Mouse (Mus musculus) liver, embryonic 16.5 days (tissue): ENCODE results near the gene Zdhhc9. TPM values are rescaled to one million over a fixed set of nuclear protein-coding genes. Genes with fewer than 3 reads are reported as not detected.

Source experiments
- ATAC-seq: fragments of 200-750 bp; cut with Nextera tagmentation; 2 replicates; pipeline ENCODE4 v1.8.0; 2017; ENCODE audit warnings: low read depth, mild to moderate bottlenecking, moderate number of reproducible peaks, moderate library complexity
- H3K27ac ChIP-seq: fragments of 300-500 bp; sonication (generic); 2 replicates; pipeline ENCODE4 v1.5.1; 2014; ENCODE audit warnings: mild to moderate bottlenecking, low read length
- H3K27me3 ChIP-seq: fragments of 300-500 bp; sonication (generic); 2 replicates; pipeline ENCODE4 v1.6.1; 2014; ENCODE audit warnings: low read depth, low read length, mixed read lengths; ENCODE audit not compliant: control insufficient read depth, insufficient read depth
- H3K36me3 ChIP-seq: fragments of 300-500 bp; sonication (generic); 2 replicates; pipeline ENCODE4 v1.6.1; 2014; ENCODE audit warnings: mild to moderate bottlenecking; ENCODE audit not compliant: control insufficient read depth, insufficient read depth
- H3K4me1 ChIP-seq: fragments of 300-500 bp; sonication (generic); 2 replicates; pipeline ENCODE4 v1.6.1; 2014; ENCODE audit warnings: low read depth, low read length, mixed read lengths; ENCODE audit not compliant: control insufficient read depth
- H3K4me2 ChIP-seq: fragments of 300-500 bp; sonication (generic); 2 replicates; pipeline ENCODE4 v1.6.1; 2014; ENCODE audit warnings: low read depth, low read length, mixed read lengths
- H3K4me3 ChIP-seq: fragments of 300-500 bp; sonication (generic); 2 replicates; pipeline ENCODE4 v1.5.1; 2014; ENCODE audit warnings: low read depth, mild to moderate bottlenecking, low read length
- H3K9ac ChIP-seq: fragments of 300-500 bp; sonication (generic); 2 replicates; pipeline ENCODE4 v1.6.1; 2014; ENCODE audit warnings: low read depth, low read length
- H3K9me3 ChIP-seq: fragments of 300-500 bp; sonication (generic); replicated peaks from 2 replicates; pipeline ENCODE4 v1.6.1; 2016; ENCODE audit warnings: low read length; ENCODE audit not compliant: control insufficient read depth
- whole genome bisulfite sequencing: fragments of 180-500 bp; shearing (Covaris S2); extraction: QIAGEN DNeasy Blood & Tissue Kit; methylation state at CpG from one replicate; pipeline ENCODE4 v1.1.7; 2014; ENCODE audit not compliant: insufficient replicate concordance; 5-methylcytosine and 5-hydroxymethylcytosine counted together
- polyA plus RNA-seq: library from polyadenylated mRNA; unstranded; fragments of >200 nt; fragmentation: Nextera tagmentation; extraction: Ambion mirVana; gene quantifications from 2 replicates; pipeline ENCODE4 v1.2.1, GENCODE M21; 2015

Gene Zdhhc9
- polyA plus RNA-seq, 1 experiment from 2014 or later: 3.1 TPM

DNA sequence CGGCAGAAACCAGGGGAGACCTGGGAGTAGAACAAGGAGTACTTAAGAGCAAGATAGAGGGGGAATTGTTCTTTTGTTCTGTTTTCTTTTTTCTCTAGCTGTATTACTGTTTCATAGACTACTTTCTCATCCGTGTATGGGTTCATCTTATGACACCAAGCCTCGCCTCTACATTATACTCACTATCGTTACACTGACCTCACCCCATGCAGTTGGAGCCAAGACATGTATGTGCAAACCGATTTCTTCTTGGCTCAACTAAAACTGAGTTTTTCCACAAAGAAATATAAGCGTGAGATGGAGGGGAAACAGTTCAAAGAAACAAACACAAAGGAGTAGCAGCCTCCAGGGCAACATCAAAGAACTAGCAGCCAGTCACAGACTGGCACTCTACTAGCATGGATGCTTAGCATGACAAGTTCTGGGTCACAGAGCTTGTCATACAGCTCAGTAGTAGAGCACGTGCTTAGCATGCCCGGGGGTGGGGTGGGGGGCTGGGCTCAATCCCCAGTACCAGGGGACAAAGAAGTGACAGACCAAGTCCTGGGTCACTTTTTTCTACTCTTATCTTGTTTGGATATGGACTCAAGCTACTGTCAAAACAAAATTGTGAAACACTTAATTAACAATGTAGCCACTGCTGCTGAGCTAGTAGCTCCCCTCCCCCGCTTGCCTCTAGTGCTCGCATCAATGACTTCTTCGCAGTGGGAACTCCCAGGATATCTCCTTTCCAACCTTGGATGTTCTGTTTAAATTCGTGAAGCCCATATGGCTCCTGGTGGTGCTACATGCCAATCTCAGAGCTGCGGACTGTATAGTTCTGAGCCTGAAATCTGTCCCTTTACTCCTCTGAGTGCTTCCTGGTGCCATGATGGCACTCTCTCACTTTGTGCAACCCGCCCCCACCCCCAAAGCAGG, 15.2 kb downstream of the Zdhhc9 start:
- H3K36me3 ChIP-seq: no peaks in the 10 kb centered on the region
- H3K4me2 ChIP-seq: no peak overlapping the region
- H3K4me1 ChIP-seq: no peaks in the 10 kb centered on the region
- H3K27ac ChIP-seq: no peak overlapping the region
- H3K9me3 ChIP-seq: no peaks in the 10 kb centered on the region
- WGBS: 68% methylated on average over 14 of the region's 14 CpGs
- H3K4me3 ChIP-seq: no peak overlapping the region
- no peaks in the 10 kb centered on the region for H3K27me3 ChIP-seq
- peak; percentile 24; the same call in 1 of the 2 replicates for ATAC-seq
- no peak overlapping the region for H3K9ac ChIP-seq

DNA sequence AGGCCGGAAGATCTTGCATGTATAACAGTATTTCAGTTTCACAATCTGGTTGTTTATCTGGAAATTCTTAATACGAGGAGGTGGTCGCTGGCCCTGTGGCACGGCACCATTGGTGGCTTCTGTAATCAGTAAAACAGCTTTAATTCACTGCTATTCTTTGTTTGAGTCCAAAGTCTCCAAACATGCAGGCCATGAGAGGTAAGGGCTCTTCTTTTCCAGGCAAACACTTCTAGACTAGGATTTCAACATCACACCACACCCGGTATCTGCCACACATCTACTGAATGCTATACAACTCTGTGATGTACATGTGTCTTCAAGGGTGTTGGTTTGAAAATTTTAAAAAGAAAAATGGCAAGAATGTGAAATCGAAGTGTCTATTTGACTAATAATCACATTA, 17.4 kb downstream of the Zdhhc9 start:
- Histone ChIP-seq H3K4me2 (no peak overlapping the region), H3K27me3 (no peaks in the 10 kb centered on the region), H3K27ac (no peak overlapping the region), H3K4me1 (no peaks in the 10 kb centered on the region), H3K9me3 (no peaks in the 10 kb centered on the region), H3K36me3 (no peaks in the 10 kb centered on the region), H3K9ac (no peak overlapping the region), H3K4me3 (no peak overlapping the region)
- 62% methylated on average over 6 of the region's 6 CpGs for WGBS
- ATAC-seq: peak; percentile 55; the same call in 1 of the 2 replicates

GRCm38 (mm10) chrX:48184703-48185102, 24.0 kb downstream of the Zdhhc9 start:
- ATAC-seq: no peak

DNA sequence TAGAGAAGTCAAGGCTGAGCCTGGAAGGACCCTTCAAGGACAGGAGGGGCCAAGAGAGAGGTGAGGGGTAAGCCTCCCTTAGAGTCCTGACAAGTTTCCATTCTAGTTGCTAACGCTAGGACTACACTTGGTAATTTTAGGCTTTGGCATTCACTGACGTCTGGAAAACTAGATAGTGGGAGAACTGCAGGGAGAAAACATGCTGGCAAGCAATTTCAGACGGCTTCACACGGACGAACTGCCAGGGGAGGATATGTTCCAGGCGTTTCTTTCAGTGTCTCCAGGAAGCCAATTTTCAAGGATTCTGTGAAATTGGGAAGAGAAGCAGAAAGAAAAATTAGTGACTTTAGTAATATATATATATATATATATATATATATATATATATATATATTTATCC, 26.8 kb downstream of the Zdhhc9 start:
- WGBS: 62% methylated on average over 6 of the region's 6 CpGs
- ATAC-seq: no peak

More at GRCm38 (mm10) chrX:48184703-48185102, 24.0 kb downstream of the Zdhhc9 start:
- WGBS: 71% methylated on average over 3 of the region's 3 CpGs
- Histone ChIP-seq H3K4me1 (no peaks in the 10 kb centered on the region), H3K4me3 (no peak overlapping the region), H3K9me3 (no peaks in the 10 kb centered on the region), H3K27me3 (no peaks in the 10 kb centered on the region), H3K4me2 (no peak overlapping the region), H3K36me3 (no peaks in the 10 kb centered on the region; the same call in 1 of the 2 replicates), H3K27ac (no peak overlapping the region), H3K9ac (no peak overlapping the region)

GRCm38 (mm10) chrX:48170368-48170767, 38.3 kb downstream of the Zdhhc9 start:
- 30% methylated on average over 1 of the region's 1 CpGs for WGBS
- Histone ChIP-seq H3K9ac (no peak overlapping the region), H3K4me3 (no peak overlapping the region), H3K9me3 (no peaks in the 10 kb centered on the region), H3K27ac (no peak overlapping the region), H3K36me3 (no peaks in the 10 kb centered on the region), H3K4me2 (no peak overlapping the region), H3K27me3 (no peaks in the 10 kb centered on the region), H3K4me1 (no peaks in the 10 kb centered on the region)
- ATAC-seq: no peak

More for the DNA sequence above, 26.8 kb downstream of the Zdhhc9 start:
- H3K27me3 ChIP-seq: no peaks in the 10 kb centered on the region
- H3K9me3 ChIP-seq: no peaks in the 10 kb centered on the region
- H3K4me3 ChIP-seq: no peak overlapping the region
- H3K27ac ChIP-seq: no peak overlapping the region
- H3K36me3 ChIP-seq: no peaks in the 10 kb centered on the region; the same call in 1 of the 2 replicates
- no peak overlapping the region for H3K4me2 ChIP-seq
- no peak overlapping the region for H3K9ac ChIP-seq
- no peaks in the 10 kb centered on the region for H3K4me1 ChIP-seq

DNA sequence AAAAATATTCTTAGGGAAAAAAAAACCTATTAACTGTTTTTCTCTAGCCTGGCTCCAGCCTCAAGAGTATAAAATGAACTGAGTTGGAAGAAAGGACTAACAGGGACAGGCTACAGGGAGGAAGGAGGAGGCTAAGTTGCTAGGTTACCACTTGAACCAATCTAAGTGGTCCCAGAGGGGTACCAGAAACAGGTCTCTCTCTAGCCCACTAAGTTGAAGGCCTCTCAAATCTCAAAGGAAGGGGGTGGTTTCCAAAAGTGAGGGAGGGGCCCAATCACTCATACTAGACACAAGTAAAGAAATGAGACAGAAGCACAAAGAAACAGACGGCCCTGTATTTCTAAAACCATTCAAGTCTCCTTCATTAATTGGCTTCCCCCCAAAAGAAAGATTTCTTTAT, 38.8 kb downstream of the Zdhhc9 start:
- no peaks in the 10 kb centered on the region for H3K36me3 ChIP-seq
- H3K4me2 ChIP-seq: no peak overlapping the region
- H3K27ac ChIP-seq: no peak overlapping the region
- H3K27me3 ChIP-seq: no peaks in the 10 kb centered on the region
- no peak overlapping the region for H3K4me3 ChIP-seq
- no peaks in the 10 kb centered on the region for H3K4me1 ChIP-seq
- 61% methylated on average over 1 of the region's 1 CpGs for WGBS
- no peak for ATAC-seq
- no peaks in the 10 kb centered on the region for H3K9me3 ChIP-seq
- H3K9ac ChIP-seq: no peak overlapping the region

DNA sequence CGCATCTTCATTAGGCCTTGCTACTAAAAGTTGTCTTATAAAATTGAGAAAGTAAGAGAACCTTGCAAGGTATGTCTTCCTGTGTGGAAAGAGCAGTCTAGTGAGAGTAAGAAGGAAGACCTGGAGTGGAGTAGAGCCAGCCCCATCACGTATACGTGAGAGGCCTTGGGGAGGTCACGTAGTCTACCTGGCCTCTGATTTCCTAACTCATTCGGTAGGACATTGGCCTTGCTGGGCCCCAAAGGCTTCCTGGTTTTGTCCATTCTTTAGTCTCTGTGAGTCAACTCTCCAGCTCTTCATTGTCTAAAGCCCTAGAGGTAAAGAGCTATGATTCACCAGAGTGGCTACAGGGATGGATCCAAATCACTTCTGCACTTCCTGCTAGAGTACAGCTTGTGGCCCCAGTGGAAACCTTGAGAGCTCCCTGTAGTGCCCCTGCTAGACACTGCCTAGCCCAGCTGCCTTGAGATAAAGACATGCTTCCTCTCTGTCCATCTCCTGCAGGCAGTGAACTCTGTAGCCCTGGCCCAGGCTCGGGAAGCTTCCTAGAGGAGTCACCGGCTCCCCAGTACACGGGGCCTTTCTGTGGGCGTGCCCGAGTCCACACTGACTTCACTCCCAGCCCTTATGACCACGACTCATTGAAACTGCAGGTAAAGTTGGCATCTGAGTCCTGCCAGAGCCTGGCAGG, 50.3 kb downstream of the Zdhhc9 start:
- Histone ChIP-seq H3K27ac (no peak overlapping the region), H3K9ac (no peak overlapping the region), H3K4me1 (peaks cover 10% of the 10 kb centered on the region), H3K4me2 (no peak overlapping the region), H3K36me3 (no peaks in the 10 kb centered on the region), H3K4me3 (no peak overlapping the region), H3K9me3 (no peaks in the 10 kb centered on the region), H3K27me3 (no peaks in the 10 kb centered on the region)
- ATAC-seq: no peak
- WGBS: 70% methylated on average over 11 of the region's 11 CpGs

GRCm38 (mm10) chrX:48157396-48157795, 51.3 kb downstream of the Zdhhc9 start:
- Histone ChIP-seq H3K36me3 (no peaks in the 10 kb centered on the region), H3K27ac (no peak overlapping the region), H3K4me2 (no peak overlapping the region), H3K9me3 (no peaks in the 10 kb centered on the region), H3K9ac (no peak overlapping the region), H3K4me3 (no peak overlapping the region), H3K27me3 (no peaks in the 10 kb centered on the region), H3K4me1 (peaks cover 20% of the 10 kb centered on the region)
- 71% methylated on average over 8 of the region's 8 CpGs for WGBS
- ATAC-seq: no peak

- H3K9me3 ChIP-seq: no peaks in the 10 kb centered on the region
- 72% methylated on average over 6 of the region's 6 CpGs for WGBS
- no peaks in the 10 kb centered on the region for H3K36me3 ChIP-seq
- H3K4me2 ChIP-seq: no peak overlapping the region
- H3K4me1 ChIP-seq: peaks cover 21% of the 10 kb centered on the region
- H3K27ac ChIP-seq: no peak overlapping the region
- H3K4me3 ChIP-seq: no peak overlapping the region
- H3K27me3 ChIP-seq: no peaks in the 10 kb centered on the region
- no peak for ATAC-seq
- no peak overlapping the region for H3K9ac ChIP-seq
Observed at GRCm38 (mm10) chrX:48155489-48155888, 53.2 kb downstream of the Zdhhc9 start.
